Mouse (Mus musculus): Measurements from ENCODE around the gene Plxnb3. TPM values are rescaled to one million over a fixed set of nuclear protein-coding genes. Genes with fewer than 3 reads are reported as not detected.

Plxnb3 gene
- 0.90 and 1.1 TPM in 2 replicates for polyA plus RNA-seq (2014; fragmentation: Nextera tagmentation; extraction: Ambion mirVana)

GRCm38 (mm10) chrX:73756334-73757140 is at the start of gene Plxnb3:
Gene Plxnb3, plus strand, starts transcription at chrX:73757090.
- Histone ChIP-seq H3K9me3 (ENCODE audit: control insufficient read depth, low read length) (no peaks in the 10 kb centered on the region), H3K36me3 (ENCODE audit: control insufficient read depth, insufficient read depth, low read length) (no peaks in the 10 kb centered on the region), H3K9ac (ENCODE audit: low read depth, low read length) (no peak within 1 kb of the TSS), H3K4me2 (ENCODE audit: low read depth, low read length) (no peak within 1 kb of the TSS), H3K27me3 (replicated peaks; ENCODE audit: control insufficient read depth, insufficient read depth, low read length) (no peaks in the 10 kb centered on the region), H3K4me1 (ENCODE audit: control insufficient read depth, insufficient read depth, low read length) (no peaks in the 10 kb centered on the region), H3K27ac (replicated peaks; ENCODE audit: low read depth, low read length) (no peak within 1 kb of the TSS), H3K4me3 (ENCODE audit: low read depth, low read length) (no peak within 1 kb of the TSS)
- DNase-seq (ENCODE audit: low spot score) (no peak), ATAC-seq (ENCODE audit: low read depth) (no peak)
- 86% methylated on average over 4 of the region's 5 CpGs for WGBS

GRCm38 (mm10) chrX:73715476-73716108 is 41.3 kb upstream of the Plxnb3 start:
- peak; percentile 53 for DNase-seq (ENCODE audit: low spot score)
- Histone ChIP-seq H3K27ac (replicated peaks; ENCODE audit: low read depth, low read length) (peak overlapping the region; percentile 84), H3K4me2 (ENCODE audit: low read depth, low read length) (peak overlapping the region; percentile 58), H3K27me3 (replicated peaks; ENCODE audit: control insufficient read depth, insufficient read depth, low read length) (no peaks in the 10 kb centered on the region), H3K4me1 (ENCODE audit: control insufficient read depth, insufficient read depth, low read length) (peaks cover 11% of the 10 kb centered on the region), H3K36me3 (ENCODE audit: control insufficient read depth, insufficient read depth, low read length) (peaks cover 12% of the 10 kb centered on the region; the same call in 1 of the 2 replicates), H3K9me3 (ENCODE audit: control insufficient read depth, low read length) (no peaks in the 10 kb centered on the region), H3K9ac (ENCODE audit: low read depth, low read length) (peak overlapping the region; percentile 70), H3K4me3 (ENCODE audit: low read depth, low read length) (peak overlapping the region; percentile 54)
- ATAC-seq (ENCODE audit: low read depth): peak; percentile 30; the same call in 1 of the 2 replicates
- 28% methylated on average over 18 of the region's 21 CpGs for WGBS

- WGBS: 20% methylated on average over 26 of the region's 45 CpGs
- peak; percentile 96 for DNase-seq (ENCODE audit: low spot score)
Measured at GRCm38 (mm10) chrX:73716109-73716661, 40.7 kb upstream of the Plxnb3 start, which contains the start of the genes Bcap31 and Abcd1. Gene Bcap31, minus strand, starts transcription at chrX:73716175. Gene Abcd1, plus strand, starts transcription at chrX:73716597.

GRCm38 (mm10) chrX:73716709-73717545 is 40.0 kb upstream of the Plxnb3 start:
- Histone ChIP-seq H3K4me3 (ENCODE audit: low read depth, low read length) (peak overlapping the region; percentile 54), H3K4me1 (ENCODE audit: control insufficient read depth, insufficient read depth, low read length) (peaks cover 11% of the 10 kb centered on the region), H3K27me3 (replicated peaks; ENCODE audit: control insufficient read depth, insufficient read depth, low read length) (no peaks in the 10 kb centered on the region), H3K36me3 (ENCODE audit: control insufficient read depth, insufficient read depth, low read length) (peaks cover 7% of the 10 kb centered on the region; the same call in 1 of the 2 replicates), H3K4me2 (ENCODE audit: low read depth, low read length) (peak overlapping the region; percentile 70), H3K9ac (ENCODE audit: low read depth, low read length) (peak overlapping the region; percentile 70), H3K9me3 (ENCODE audit: control insufficient read depth, low read length) (no peaks in the 10 kb centered on the region), H3K27ac (replicated peaks; ENCODE audit: low read depth, low read length) (peak overlapping the region; percentile 84)
- WGBS: 42% methylated on average over 26 of the region's 30 CpGs
- ATAC-seq (ENCODE audit: low read depth) (no peak; the same call in 1 of the 2 replicates), DNase-seq (ENCODE audit: low spot score) (no peak)

More at GRCm38 (mm10) chrX:73716109-73716661, 40.7 kb upstream of the Plxnb3 start, which contains the start of the genes Bcap31 and Abcd1:
- Histone ChIP-seq H3K27me3 (replicated peaks; ENCODE audit: control insufficient read depth, insufficient read depth, low read length) (no peaks in the 10 kb centered on the region), H3K4me1 (ENCODE audit: control insufficient read depth, insufficient read depth, low read length) (peaks cover 11% of the 10 kb centered on the region), H3K27ac (replicated peaks; ENCODE audit: low read depth, low read length) (peak within 1 kb of the TSS; percentile 84), H3K4me3 (ENCODE audit: low read depth, low read length) (peak within 1 kb of the TSS; percentile 54), H3K36me3 (ENCODE audit: control insufficient read depth, insufficient read depth, low read length) (peaks cover 8% of the 10 kb centered on the region; the same call in 1 of the 2 replicates), H3K9ac (ENCODE audit: low read depth, low read length) (peak within 1 kb of the TSS; percentile 70), H3K4me2 (ENCODE audit: low read depth, low read length) (peak within 1 kb of the TSS; percentile 70), H3K9me3 (ENCODE audit: control insufficient read depth, low read length) (no peaks in the 10 kb centered on the region)
- peak; percentile 93 for ATAC-seq (ENCODE audit: low read depth)

GRCm38 (mm10) chrX:73717667-73718066 is 39.2 kb upstream of the Plxnb3 start:
- Histone ChIP-seq H3K36me3 (ENCODE audit: control insufficient read depth, insufficient read depth, low read length) (peaks cover under 1% of the 10 kb centered on the region), H3K4me3 (ENCODE audit: low read depth, low read length) (peak overlapping the region; percentile 54), H3K27me3 (replicated peaks; ENCODE audit: control insufficient read depth, insufficient read depth, low read length) (no peaks in the 10 kb centered on the region), H3K9ac (ENCODE audit: low read depth, low read length) (peak overlapping the region; percentile 70), H3K27ac (replicated peaks; ENCODE audit: low read depth, low read length) (no peak overlapping the region), H3K4me1 (ENCODE audit: control insufficient read depth, insufficient read depth, low read length) (peaks cover 11% of the 10 kb centered on the region), H3K9me3 (ENCODE audit: control insufficient read depth, low read length) (no peaks in the 10 kb centered on the region), H3K4me2 (ENCODE audit: low read depth, low read length) (peak overlapping the region; percentile 70)
- 72% methylated on average over 11 of the region's 11 CpGs for WGBS
- DNase-seq (ENCODE audit: low spot score): no peak
- ATAC-seq (ENCODE audit: low read depth): no peak

- Histone ChIP-seq H3K9me3 (ENCODE audit: control insufficient read depth, low read length) (no peaks in the 10 kb centered on the region), H3K36me3 (ENCODE audit: control insufficient read depth, insufficient read depth, low read length) (no peaks in the 10 kb centered on the region; the same call in 1 of the 2 replicates), H3K4me3 (ENCODE audit: low read depth, low read length) (no peak overlapping the region), H3K27me3 (replicated peaks; ENCODE audit: control insufficient read depth, insufficient read depth, low read length) (no peaks in the 10 kb centered on the region), H3K27ac (replicated peaks; ENCODE audit: low read depth, low read length) (0 out of 2 replicates have a peak overlapping the region, but pooled peaks have one; percentile 11), H3K4me2 (ENCODE audit: low read depth, low read length) (peak overlapping the region; percentile 70), H3K4me1 (ENCODE audit: control insufficient read depth, insufficient read depth, low read length) (peaks cover 11% of the 10 kb centered on the region), H3K9ac (ENCODE audit: low read depth, low read length) (no peak overlapping the region)
- WGBS: 45% methylated on average over 3 of the region's 3 CpGs
- ATAC-seq (ENCODE audit: low read depth) (no peak), DNase-seq (ENCODE audit: low spot score) (no peak)
Measured at GRCm38 (mm10) chrX:73718271-73718670, 38.6 kb upstream of the Plxnb3 start.

GRCm38 (mm10) chrX:73718686-73719362 is 38.1 kb upstream of the Plxnb3 start:
- no peak for ATAC-seq (ENCODE audit: low read depth)
- Histone ChIP-seq H3K36me3 (ENCODE audit: control insufficient read depth, insufficient read depth, low read length) (no peaks in the 10 kb centered on the region; the same call in 1 of the 2 replicates), H3K4me2 (ENCODE audit: low read depth, low read length) (peak overlapping the region; percentile 70), H3K9ac (ENCODE audit: low read depth, low read length) (no peak overlapping the region), H3K9me3 (ENCODE audit: control insufficient read depth, low read length) (no peaks in the 10 kb centered on the region), H3K27me3 (replicated peaks; ENCODE audit: control insufficient read depth, insufficient read depth, low read length) (no peaks in the 10 kb centered on the region), H3K27ac (replicated peaks; ENCODE audit: low read depth, low read length) (peak overlapping the region; percentile 11; the same call in 1 of the 2 replicates), H3K4me3 (ENCODE audit: low read depth, low read length) (no peak overlapping the region), H3K4me1 (ENCODE audit: control insufficient read depth, insufficient read depth, low read length) (peaks cover 11% of the 10 kb centered on the region)
- WGBS: 29% methylated on average over 5 of the region's 5 CpGs
- peak; percentile 27 for DNase-seq (ENCODE audit: low spot score)

Data from embryonic facial prominence, embryonic 14.5 days (tissue).